Mouse (Mus musculus): ENCODE measurements around the gene Bud31.

- TF ChIP-seq POLR2A (IDR thresholded peaks at IDR 0.05; ENCODE audit: insufficient read depth, low read depth, low read length) (no peak), CTCF (IDR thresholded peaks at IDR 0.05) (no peak), EP300 (IDR thresholded peaks at IDR 0.05; ENCODE audit: insufficient read depth, low read depth, low read length) (no peak)
These were observed 24.5 kb downstream of the Bud31 start for GRCm38 (mm10) chr5:145164710-145165109.

All from heart, adult 2 months (tissue).